Mouse (Mus musculus): ENCODE measurements at regions not wholly inside any gene's neighbourhood (a gene's known extent, or its start where the extent isn't known, plus 50 kb on each side); places are given as distances from the start of the nearest gene placed in this dataset.

GRCm38 (mm10) chr6:61067355-61068116, 112.6 kb upstream of the Ccser1 start:
- ATAC-seq (replicated peaks; ENCODE audit: low FRiP score, low read depth) (no peak), DNase-seq (ENCODE audit: low spot score) (peak; percentile 46)
- no peak for TF ChIP-seq CTCF (IDR thresholded peaks at IDR 0.05; ENCODE audit: low read depth)
- no peaks in the 10 kb centered on the region for H3K9me3 ChIP-seq (replicated peaks; ENCODE audit: low read length)
- no peaks in the 10 kb centered on the region for H3K4me1 ChIP-seq (replicated peaks; ENCODE audit: insufficient read depth, low read length)
- no peaks in the 10 kb centered on the region for H3K27me3 ChIP-seq (ENCODE audit: insufficient read depth, low read length)
- H3K4me3 ChIP-seq (replicated peaks; ENCODE audit: low read depth, low read length): no peak overlapping the region
- no peaks in the 10 kb centered on the region for H3K36me3 ChIP-seq (ENCODE audit: insufficient read depth, low read length)
- WGBS: 15% methylated on average over 10 of the region's 10 CpGs
- H3K4me2 ChIP-seq (ENCODE audit: low read length): peak overlapping the region; percentile 43
- no peak overlapping the region for H3K27ac ChIP-seq
- no peak overlapping the region for H3K9ac ChIP-seq (ENCODE audit: low read depth, low read length)

- peak overlapping the region; percentile 43; the same call in 1 of the 2 replicates for H3K4me2 ChIP-seq (ENCODE audit: low read length)
Measured at GRCm38 (mm10) chr6:61068117-61068489, 112.0 kb upstream of the Ccser1 start.

GRCm38 (mm10) chr6:61073267-61073666, 106.9 kb upstream of the Ccser1 start:
- H3K9ac ChIP-seq (ENCODE audit: low read depth, low read length): no peak overlapping the region
- DNase-seq (ENCODE audit: low spot score): no peak
- H3K4me2 ChIP-seq (ENCODE audit: low read length): no peak overlapping the region
- 89% methylated on average over 3 of the region's 3 CpGs for WGBS
- H3K9me3 ChIP-seq (replicated peaks; ENCODE audit: low read length): no peaks in the 10 kb centered on the region
- ATAC-seq (replicated peaks; ENCODE audit: low FRiP score, low read depth): no peak
- H3K4me3 ChIP-seq (replicated peaks; ENCODE audit: low read depth, low read length): no peak overlapping the region
- no peak for TF ChIP-seq CTCF (IDR thresholded peaks at IDR 0.05; ENCODE audit: low read depth)
- no peaks in the 10 kb centered on the region for H3K27me3 ChIP-seq (ENCODE audit: insufficient read depth, low read length)
- H3K36me3 ChIP-seq (ENCODE audit: insufficient read depth, low read length): no peaks in the 10 kb centered on the region
- no peaks in the 10 kb centered on the region for H3K4me1 ChIP-seq (replicated peaks; ENCODE audit: insufficient read depth, low read length)
- no peak overlapping the region for H3K27ac ChIP-seq

More at GRCm38 (mm10) chr6:61068117-61068489, 112.0 kb upstream of the Ccser1 start:
- Histone ChIP-seq H3K36me3 (ENCODE audit: insufficient read depth, low read length) (no peaks in the 10 kb centered on the region), H3K4me3 (replicated peaks; ENCODE audit: low read depth, low read length) (no peak overlapping the region), H3K27ac (no peak overlapping the region), H3K27me3 (ENCODE audit: insufficient read depth, low read length) (no peaks in the 10 kb centered on the region), H3K9ac (ENCODE audit: low read depth, low read length) (no peak overlapping the region), H3K9me3 (replicated peaks; ENCODE audit: low read length) (no peaks in the 10 kb centered on the region), H3K4me1 (replicated peaks; ENCODE audit: insufficient read depth, low read length) (no peaks in the 10 kb centered on the region)
- no peak for TF ChIP-seq CTCF (IDR thresholded peaks at IDR 0.05; ENCODE audit: low read depth)
- peak; percentile 12 for DNase-seq (ENCODE audit: low spot score)
- 7% methylated on average over 1 of the region's 1 CpGs for WGBS
- no peak for ATAC-seq (replicated peaks; ENCODE audit: low FRiP score, low read depth)

- WGBS: 69% methylated on average over 2 of the region's 2 CpGs
- ATAC-seq (replicated peaks; ENCODE audit: low FRiP score, low read depth): no peak
Measured at GRCm38 (mm10) chr6:61073794-61074193, 106.3 kb upstream of the Ccser1 start.

GRCm38 (mm10) chr6:61074700-61075099, 105.4 kb upstream of the Ccser1 start:
- 92% methylated on average over 3 of the region's 3 CpGs for WGBS
- DNase-seq (ENCODE audit: low spot score) (no peak), ATAC-seq (replicated peaks; ENCODE audit: low FRiP score, low read depth) (no peak)
- H3K36me3 ChIP-seq (ENCODE audit: insufficient read depth, low read length): no peaks in the 10 kb centered on the region
- H3K9me3 ChIP-seq (replicated peaks; ENCODE audit: low read length): no peaks in the 10 kb centered on the region
- H3K4me2 ChIP-seq (ENCODE audit: low read length): no peak overlapping the region
- no peak for TF ChIP-seq CTCF (IDR thresholded peaks at IDR 0.05; ENCODE audit: low read depth)
- no peaks in the 10 kb centered on the region for H3K4me1 ChIP-seq (replicated peaks; ENCODE audit: insufficient read depth, low read length)
- H3K9ac ChIP-seq (ENCODE audit: low read depth, low read length): no peak overlapping the region
- no peaks in the 10 kb centered on the region for H3K27me3 ChIP-seq (ENCODE audit: insufficient read depth, low read length)
- H3K4me3 ChIP-seq (replicated peaks; ENCODE audit: low read depth, low read length): no peak overlapping the region
- no peak overlapping the region for H3K27ac ChIP-seq

More at GRCm38 (mm10) chr6:61073794-61074193, 106.3 kb upstream of the Ccser1 start:
- no peak overlapping the region for H3K4me2 ChIP-seq (ENCODE audit: low read length)
- TF ChIP-seq CTCF (IDR thresholded peaks at IDR 0.05; ENCODE audit: low read depth): no peak
- no peak for DNase-seq (ENCODE audit: low spot score)
- no peak overlapping the region for H3K4me3 ChIP-seq (replicated peaks; ENCODE audit: low read depth, low read length)
- H3K9me3 ChIP-seq (replicated peaks; ENCODE audit: low read length): no peaks in the 10 kb centered on the region
- no peaks in the 10 kb centered on the region for H3K36me3 ChIP-seq (ENCODE audit: insufficient read depth, low read length)
- no peak overlapping the region for H3K27ac ChIP-seq
- no peaks in the 10 kb centered on the region for H3K27me3 ChIP-seq (ENCODE audit: insufficient read depth, low read length)
- no peak overlapping the region for H3K9ac ChIP-seq (ENCODE audit: low read depth, low read length)
- H3K4me1 ChIP-seq (replicated peaks; ENCODE audit: insufficient read depth, low read length): no peaks in the 10 kb centered on the region

GRCm38 (mm10) chr6:61078559-61078958, 101.6 kb upstream of the Ccser1 start:
- DNase-seq (ENCODE audit: low spot score): no peak
- no peak overlapping the region for H3K27ac ChIP-seq
- ATAC-seq (replicated peaks; ENCODE audit: low FRiP score, low read depth): no peak
- H3K9ac ChIP-seq (ENCODE audit: low read depth, low read length): no peak overlapping the region
- H3K9me3 ChIP-seq (replicated peaks; ENCODE audit: low read length): no peaks in the 10 kb centered on the region
- 58% methylated on average over 3 of the region's 3 CpGs for WGBS
- no peaks in the 10 kb centered on the region for H3K4me1 ChIP-seq (replicated peaks; ENCODE audit: insufficient read depth, low read length)
- H3K36me3 ChIP-seq (ENCODE audit: insufficient read depth, low read length): no peaks in the 10 kb centered on the region
- TF ChIP-seq CTCF (IDR thresholded peaks at IDR 0.05; ENCODE audit: low read depth): no peak
- no peak overlapping the region for H3K4me2 ChIP-seq (ENCODE audit: low read length)
- H3K27me3 ChIP-seq (ENCODE audit: insufficient read depth, low read length): no peaks in the 10 kb centered on the region
- no peak overlapping the region for H3K4me3 ChIP-seq (replicated peaks; ENCODE audit: low read depth, low read length)
